Mouse (Mus musculus) common myeloid progenitor, adult 5-6 weeks (primary cell): Measurements from ENCODE around the gene Fam102b. TPM values are rescaled to one million over a fixed set of nuclear protein-coding genes. Genes with fewer than 3 reads are reported as not detected.

Experiments used
- ATAC-seq: replicated peaks from 2 replicates; pipeline ENCODE4 v1.8.0; 2016; ENCODE audit warnings: low read depth, mild to moderate bottlenecking, moderate TSS enrichment, inconsistent platforms; ENCODE audit not compliant: poor library complexity, severe bottlenecking
- total RNA-seq: library from RNA; stranded (forward); fragments of 200-1000, 187-1606 nt; gene quantifications from 2 replicates; pipeline ENCODE4 v1.2.3, GENCODE M21; 2017

The Fam102b gene
- total RNA-seq, 1 experiment from 2014 or later, result 18.9 TPM

GRCm38 (mm10) chr3:108964361-108965044 is 62.9 kb downstream of the Fam102b start:
- no peak for ATAC-seq

GRCm38 (mm10) chr3:108963776-108964175 is 63.6 kb downstream of the Fam102b start:
- ATAC-seq, result no peak

GRCm38 (mm10) chr3:108963278-108963677 is 64.1 kb downstream of the Fam102b start:
- no peak for ATAC-seq

GRCm38 (mm10) chr3:108961655-108962054 is 65.8 kb downstream of the Fam102b start:
- ATAC-seq, result no peak; the same call in 1 of the 2 replicates

GRCm38 (mm10) chr3:108961226-108961625 is 66.2 kb downstream of the Fam102b start:
- ATAC-seq, result no peak; the same call in 1 of the 2 replicates

- ATAC-seq, result no peak
Measured at GRCm38 (mm10) chr3:108959680-108960295, 67.6 kb downstream of the Fam102b start.

- 0 out of 2 replicates have a peak, but pooled peaks have one; percentile 19 for ATAC-seq
Measured at GRCm38 (mm10) chr3:108957976-108958375, 69.4 kb downstream of the Fam102b start.

- ATAC-seq, result no peak
Measured at GRCm38 (mm10) chr3:108940996-108941395, 86.4 kb downstream of the Fam102b start.

- ATAC-seq, result no peak
Measured at GRCm38 (mm10) chr3:108940001-108940633, 87.3 kb downstream of the Fam102b start, which contains the start of gene Gm9857. Gene Gm9857, minus strand, starts transcription at chr3:108940445.

GRCm38 (mm10) chr3:108939573-108939972 is 87.8 kb downstream of the Fam102b start, which contains the start of gene Henmt1:
Gene Henmt1, plus strand, starts transcription at chr3:108939873.
- ATAC-seq, result no peak

GRCm38 (mm10) chr3:108938691-108939090 is 88.7 kb downstream of the Fam102b start:
- no peak for ATAC-seq

GRCm38 (mm10) chr3:108933557-108933956 is 93.8 kb downstream of the Fam102b start:
- no peak for ATAC-seq

- ATAC-seq, result no peak
Measured at GRCm38 (mm10) chr3:108926308-108926707, 101.1 kb downstream of the Fam102b start.

GRCm38 (mm10) chr3:108925677-108926076 is 101.7 kb downstream of the Fam102b start:
- ATAC-seq, result no peak

GRCm38 (mm10) chr3:108921822-108922221 is 105.6 kb downstream of the Fam102b start:
- peak; percentile 62 for ATAC-seq

Other genes starting within 250 kb of the Fam102b start
- 32.3 and 36.5 TPM in 2 replicates for gene Stxbp3, start 187.1 kb downstream of the Fam102b start, total RNA-seq
- gene Fndc7, start 137.6 kb downstream of the Fam102b start, total RNA-seq, result 0.37 TPM in 1 of 2 replicates, not detected in the other
- 293 and 352 TPM in 2 replicates for gene Prpf38b, start 115.9 kb downstream of the Fam102b start, total RNA-seq
- not detected in 2 replicates for gene Henmt1, start 87.7 kb downstream of the Fam102b start, total RNA-seq
- not detected in 2 replicates for gene Gm9857, start 87.2 kb downstream of the Fam102b start, total RNA-seq
- not detected in 2 replicates for gene Slc25a54, start 52.9 kb upstream of the Fam102b start, total RNA-seq
- gene Slc25a24, start 95.5 kb upstream of the Fam102b start, total RNA-seq, result 22.3 and 29.5 TPM in 2 replicates